14 mouse cellular contexts compared by ENCODE assay signal in the genomic region with DNA sequence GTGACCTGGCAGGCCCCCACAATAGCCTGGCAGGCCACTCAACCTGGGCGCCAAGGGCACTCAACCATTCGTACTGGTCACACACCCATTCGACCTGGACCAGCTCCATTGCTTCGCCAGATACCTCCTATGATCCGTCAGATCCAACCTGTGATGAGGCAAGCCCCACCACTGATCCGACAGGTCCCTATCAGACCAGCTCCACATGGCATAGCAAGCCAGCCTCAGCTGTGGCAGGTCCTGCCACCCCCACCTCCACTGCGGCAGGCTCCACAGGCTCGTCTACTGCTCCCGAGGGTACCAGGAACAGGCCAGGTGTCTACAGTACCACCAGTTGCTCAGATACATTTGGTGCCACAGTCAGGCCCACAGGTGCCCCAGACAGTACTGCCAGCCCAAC. TPM values are rescaled to one million over a fixed set of nuclear protein-coding genes. Genes with fewer than 3 reads are reported as not detected.
DNase-seq lines count a peak whose midpoint lies in the region; ATAC-seq and TF ChIP-seq lines count a peak whose summit lies in the region.
"Had no signal": no experiment of that assay in that cellular context is flagged by ENCODE, and none has a peak within 500 bp of the region (broad histone marks: within the 10 kb centered on the region; RNA-seq: fewer than 3 reads in every experiment).

No protein-coding gene starts in this region.

- no peaks in the 10 kb centered on the region for H3K4me1 ChIP-seq in limb, embryonic 13.5 days
- H3K4me1 ChIP-seq in limb, embryonic 10.5 days, result peaks cover 4% of the 10 kb centered on the region
- H3K4me1 ChIP-seq in forebrain, embryonic 16.5 days (replicated peaks; ENCODE audit: control insufficient read depth, insufficient read depth, low read length), result 0 out of 2 replicates have a peak, but pooled peaks cover 2% of the 10 kb centered on the region
- H3K4me1 ChIP-seq in limb, embryonic 14.5 days (ENCODE audit: control insufficient read depth, insufficient read depth, low read length), result no peaks in the 10 kb centered on the region
- H3K4me1 ChIP-seq in neural tube, embryonic 13.5 days (replicated peaks), result peaks cover 15% of the 10 kb centered on the region

- no peak for DNase-seq in limb, embryonic 10.5 days (ENCODE audit: low spot score)
- no peak for DNase-seq in limb, embryonic 14.5 days (ENCODE audit: low spot score)
- no peak for DNase-seq in cerebellum, postnatal 25 days
- DNase-seq in urinary bladder, adult 2 months (ENCODE audit: low spot score), result no peak
- no peak for DNase-seq in urinary bladder, postnatal 4 days (ENCODE audit: low spot score in 2 of 2)
- DNase-seq: adrenal gland, adult 8-10 months; cerebellum, adult 9-11 months; gastrocnemius, postnatal 36 days; thymus, adult 18-20 months had no signal

- no peaks in the 10 kb centered on the region for H3K36me3 ChIP-seq in limb, embryonic 13.5 days
- H3K36me3 ChIP-seq in limb, embryonic 10.5 days, result no peaks in the 10 kb centered on the region
- no peaks in the 10 kb centered on the region for H3K36me3 ChIP-seq in forebrain, embryonic 16.5 days (ENCODE audit: control insufficient read depth, insufficient read depth)
- no peaks in the 10 kb centered on the region for H3K36me3 ChIP-seq in limb, embryonic 14.5 days (ENCODE audit: control insufficient read depth, insufficient read depth, low read length)
- H3K36me3 ChIP-seq in neural tube, embryonic 13.5 days, result no peaks in the 10 kb centered on the region

- no peak overlapping the region for H3K27ac ChIP-seq in limb, embryonic 13.5 days
- H3K27ac ChIP-seq in limb, embryonic 10.5 days, result no peak overlapping the region
- H3K27ac ChIP-seq in forebrain, embryonic 16.5 days (ENCODE audit: low read length), result no peak overlapping the region
- no peak overlapping the region for H3K27ac ChIP-seq in limb, embryonic 14.5 days (replicated peaks; ENCODE audit: low read depth, low read length)
- H3K27ac ChIP-seq in neural tube, embryonic 13.5 days (replicated peaks), result no peak overlapping the region
- H3K27ac ChIP-seq: kidney, postnatal 0 days had no signal

- peaks cover 28% of the 10 kb centered on the region for H3K9me3 ChIP-seq in limb, embryonic 13.5 days
- H3K9me3 ChIP-seq in limb, embryonic 10.5 days (replicated peaks), result peaks cover 11% of the 10 kb centered on the region; the same call in 1 of the 2 replicates
- peaks cover 6% of the 10 kb centered on the region; the same call in 1 of the 2 replicates for H3K9me3 ChIP-seq in forebrain, embryonic 16.5 days (ENCODE audit: control insufficient read depth, low read length)
- H3K9me3 ChIP-seq in limb, embryonic 14.5 days (ENCODE audit: control insufficient read depth, low read length), result peaks cover 7% of the 10 kb centered on the region; the same call in 1 of the 2 replicates
- H3K9me3 ChIP-seq in neural tube, embryonic 13.5 days, result peaks cover 18% of the 10 kb centered on the region; the same call in 1 of the 2 replicates

- TF ChIP-seq POLR2A in limb, embryonic 14.5 days (IDR thresholded peaks at IDR 0.05; ENCODE audit: borderline replicate concordance, extremely low read depth, insufficient read depth, insufficient read length), result no peak

- H3K4me3 ChIP-seq in limb, embryonic 13.5 days, result no peak overlapping the region
- no peak overlapping the region for H3K4me3 ChIP-seq in limb, embryonic 10.5 days
- no peak overlapping the region; the same call in 1 of the 2 replicates for H3K4me3 ChIP-seq in forebrain, embryonic 16.5 days (replicated peaks; ENCODE audit: low read length)
- H3K4me3 ChIP-seq in limb, embryonic 14.5 days (replicated peaks; ENCODE audit: low read length), result no peak overlapping the region
- H3K4me3 ChIP-seq in neural tube, embryonic 13.5 days, result peak overlapping the region; percentile 57

- no peak overlapping the region for H3K9ac ChIP-seq in limb, embryonic 13.5 days
- H3K9ac ChIP-seq in forebrain, embryonic 16.5 days (replicated peaks; ENCODE audit: low read depth, low read length), result no peak overlapping the region
- H3K9ac ChIP-seq in limb, embryonic 14.5 days (ENCODE audit: low read depth, low read length, severe bottlenecking), result no peak overlapping the region
- H3K9ac ChIP-seq in neural tube, embryonic 13.5 days, result peak overlapping the region; percentile 81; the same call in 1 of the 2 replicates

- WGBS in limb, embryonic 13.5 days, result 91% methylated on average over 9 of the region's 9 CpGs
- WGBS in limb, embryonic 10.5 days, result 94% methylated on average over 9 of the region's 9 CpGs
- 88% methylated on average over 9 of the region's 9 CpGs for WGBS in forebrain, embryonic 16.5 days
- 87% methylated on average over 9 of the region's 9 CpGs for WGBS in limb, embryonic 14.5 days
- WGBS in neural tube, embryonic 13.5 days, result 86% methylated on average over 9 of the region's 9 CpGs

- H3K27me3 ChIP-seq in limb, embryonic 13.5 days, result no peaks in the 10 kb centered on the region
- no peaks in the 10 kb centered on the region for H3K27me3 ChIP-seq in limb, embryonic 10.5 days (ENCODE audit: low read depth, poor library complexity, severe bottlenecking)
- H3K27me3 ChIP-seq in forebrain, embryonic 16.5 days (replicated peaks; ENCODE audit: control insufficient read depth, insufficient read depth, low read length), result no peaks in the 10 kb centered on the region
- no peaks in the 10 kb centered on the region for H3K27me3 ChIP-seq in limb, embryonic 14.5 days (ENCODE audit: control insufficient read depth, insufficient read depth, low read length)
- no peaks in the 10 kb centered on the region for H3K27me3 ChIP-seq in neural tube, embryonic 13.5 days

- H3K4me2 ChIP-seq in limb, embryonic 13.5 days (replicated peaks), result peak overlapping the region; percentile 72; the same call in 1 of the 2 replicates
- peak overlapping the region; percentile 59; the same call in 1 of the 2 replicates for H3K4me2 ChIP-seq in forebrain, embryonic 16.5 days (ENCODE audit: low read length)
- H3K4me2 ChIP-seq in limb, embryonic 14.5 days (replicated peaks; ENCODE audit: low read depth, low read length, severe bottlenecking), result peak overlapping the region; percentile 57; the same call in 1 of the 2 replicates
- H3K4me2 ChIP-seq in neural tube, embryonic 13.5 days, result peak overlapping the region; percentile 65

- ATAC-seq in limb, embryonic 13.5 days (ENCODE audit: low FRiP score, low read depth), result no peak
- ATAC-seq in forebrain, embryonic 16.5 days, result no peak
- ATAC-seq in limb, embryonic 14.5 days (ENCODE audit: low FRiP score, low read depth), result no peak
- no peak for ATAC-seq in neural tube, embryonic 13.5 days (ENCODE audit: low read depth)

RNA-seq across cellular contexts. Expression of a gene that starts 1.7 kb away (rescaled TPM):
- polyA plus RNA-seq in limb, embryonic 13.5 days (2015; fragmentation: Nextera tagmentation; extraction: Ambion mirVana), result 5.0 and 5.4 TPM in 2 replicates
- 4.2 and 4.3 TPM in 2 replicates for polyA plus RNA-seq in limb, embryonic 10.5 days (2016; fragmentation: Nextera tagmentation; extraction: Ambion mirVana)
- polyA plus RNA-seq in forebrain, embryonic 16.5 days (2015; fragmentation: Nextera tagmentation; extraction: Ambion mirVana), result 5.1 and 14.1 TPM in 2 replicates
- polyA plus RNA-seq in limb, embryonic 14.5 days (2012; rRNA removed), result 35.7 and 49.9 TPM in 2 replicates
- 5.5 and 7.2 TPM in 2 replicates for polyA plus RNA-seq in limb, embryonic 14.5 days (2014; fragmentation: Nextera tagmentation; extraction: Ambion mirVana)
- polyA plus RNA-seq in neural tube, embryonic 13.5 days (2015; fragmentation: Nextera tagmentation; extraction: Ambion mirVana), result 9.7 and 9.9 TPM in 2 replicates
- not detected in 2 replicates for polyA plus RNA-seq in urinary bladder, adult 2 months (2012; rRNA removed)
- polyA plus RNA-seq: liver, adult 2 months had no signal

RNA-seq across cellular contexts. Expression of a gene that starts 32.2 kb away (rescaled TPM):
- 123 and 124 TPM in 2 replicates for polyA plus RNA-seq in limb, embryonic 13.5 days (2015; fragmentation: Nextera tagmentation; extraction: Ambion mirVana)
- 75.0 and 87.0 TPM in 2 replicates for polyA plus RNA-seq in limb, embryonic 10.5 days (2016; fragmentation: Nextera tagmentation; extraction: Ambion mirVana)
- polyA plus RNA-seq in forebrain, embryonic 16.5 days (2015; fragmentation: Nextera tagmentation; extraction: Ambion mirVana), result 349 and 529 TPM in 2 replicates
- polyA plus RNA-seq in limb, embryonic 14.5 days (2012; rRNA removed), result 103 and 109 TPM in 2 replicates
- 121 and 139 TPM in 2 replicates for polyA plus RNA-seq in limb, embryonic 14.5 days (2014; fragmentation: Nextera tagmentation; extraction: Ambion mirVana)
- polyA plus RNA-seq in neural tube, embryonic 13.5 days (2015; fragmentation: Nextera tagmentation; extraction: Ambion mirVana), result 320 and 343 TPM in 2 replicates
- polyA plus RNA-seq in urinary bladder, adult 2 months (2012; rRNA removed), result 25.3 and 26.3 TPM in 2 replicates

RNA-seq across cellular contexts. Expression of a gene that starts 41.4 kb away (rescaled TPM):
- 7.8 and 8.3 TPM in 2 replicates for polyA plus RNA-seq in limb, embryonic 13.5 days (2015; fragmentation: Nextera tagmentation; extraction: Ambion mirVana)
- polyA plus RNA-seq in limb, embryonic 10.5 days (2016; fragmentation: Nextera tagmentation; extraction: Ambion mirVana), result 6.9 and 9.1 TPM in 2 replicates
- polyA plus RNA-seq in forebrain, embryonic 16.5 days (2015; fragmentation: Nextera tagmentation; extraction: Ambion mirVana), result 23.4 and 26.4 TPM in 2 replicates
- 7.4 and 7.7 TPM in 2 replicates for polyA plus RNA-seq in limb, embryonic 14.5 days (2012; rRNA removed)
- polyA plus RNA-seq in limb, embryonic 14.5 days (2014; fragmentation: Nextera tagmentation; extraction: Ambion mirVana), result 6.5 and 6.8 TPM in 2 replicates
- 14.4 and 16.7 TPM in 2 replicates for polyA plus RNA-seq in neural tube, embryonic 13.5 days (2015; fragmentation: Nextera tagmentation; extraction: Ambion mirVana)
- polyA plus RNA-seq in urinary bladder, adult 2 months (2012; rRNA removed), result 2.7 and 3.3 TPM in 2 replicates
